Mouse (Mus musculus) T-helper 2 cell (primary cell): ENCODE measurements around the gene Ccdc36.

ENCODE experiments used
- in situ Hi-C: fragments of 300-600 bp; cut with MboI, MseI; formaldehyde crosslinking; loops from one replicate; pipeline ENCODE4 v1.15.1; 2025; ENCODE audit warnings: high pct_unique_total_duplicates

The Ccdc36 gene

GRCm38 (mm10) chr9:108445125-108445524, 16.8 kb upstream of the Ccdc36 start:
- in situ Hi-C loops = loop anchor here (5.0 kb wide), 1 partner anchor 42 kb away; no protein-coding TSS in a partner anchor

- in situ Hi-C loops = no loop called here
These were observed 13.1 kb upstream of the Ccdc36 start for GRCm38 (mm10) chr9:108441236-108441919.

GRCm38 (mm10) chr9:108440485-108440884, 12.2 kb upstream of the Ccdc36 start:
- in situ Hi-C loops = no loop called here

GRCm38 (mm10) chr9:108439176-108439575, 10.9 kb upstream of the Ccdc36 start:
- in situ Hi-C loops = no loop called here

- in situ Hi-C loops = no loop called here
These were observed 7.9 kb upstream of the Ccdc36 start, which contains the start of gene BC048562 for GRCm38 (mm10) chr9:108436182-108436581. Gene BC048562, plus strand, starts transcription at chr9:108436482.

GRCm38 (mm10) chr9:108431431-108432067, 3.3 kb upstream of the Ccdc36 start:
- in situ Hi-C loops = no loop called here

GRCm38 (mm10) chr9:108412221-108412620, 16.1 kb downstream of the Ccdc36 start:
- in situ Hi-C loops = loop anchor here (25.0 kb wide), 1 partner anchor 550 kb away; the partner anchor contains the start of gene Col7a1

- in situ Hi-C loops = loop anchor here (25.0 kb wide), 1 partner anchor 551 kb away; the partner anchor contains the start of gene Col7a1
These were observed 16.8 kb downstream of the Ccdc36 start for GRCm38 (mm10) chr9:108411381-108411942.

GRCm38 (mm10) chr9:108409535-108409934, 18.7 kb downstream of the Ccdc36 start:
- in situ Hi-C loops = loop anchor here (25.0 kb wide), 1 partner anchor 553 kb away; the partner anchor contains the start of gene Col7a1

- in situ Hi-C loops = loop anchor here (25.0 kb wide), 1 partner anchor 558 kb away; the partner anchor contains the start of gene Col7a1
These were observed 23.8 kb downstream of the Ccdc36 start for GRCm38 (mm10) chr9:108404451-108404850.

GRCm38 (mm10) chr9:108403081-108403480, 25.2 kb downstream of the Ccdc36 start:
- in situ Hi-C loops = loop anchor here (25.0 kb wide), 1 partner anchor 559 kb away; the partner anchor contains the start of gene Col7a1

GRCm38 (mm10) chr9:108401186-108401960, 26.9 kb downstream of the Ccdc36 start:
- in situ Hi-C loops = loop anchor here (25.0 kb wide), 1 partner anchor 561 kb away; the partner anchor contains the start of gene Col7a1

- in situ Hi-C loops = loop anchor here (25.0 kb wide), 1 partner anchor 1789 kb away; no protein-coding TSS in a partner anchor
These were observed 30.0 kb downstream of the Ccdc36 start for GRCm38 (mm10) chr9:108398324-108398723.

- in situ Hi-C loops = loop anchor here (25.0 kb wide), 1 partner anchor 1792 kb away; no protein-coding TSS in a partner anchor
These were observed 32.9 kb downstream of the Ccdc36 start for GRCm38 (mm10) chr9:108395427-108395826.

GRCm38 (mm10) chr9:108394191-108394590, 34.1 kb downstream of the Ccdc36 start:
- in situ Hi-C loops = loop anchor here (25.0 kb wide), 1 partner anchor 1793 kb away; no protein-coding TSS in a partner anchor

- in situ Hi-C loops = loop anchor here (25.0 kb wide), 1 partner anchor 1795 kb away; no protein-coding TSS in a partner anchor
These were observed 35.6 kb downstream of the Ccdc36 start, which contains the start of gene 1700102P08Rik for GRCm38 (mm10) chr9:108392676-108393075. Gene 1700102P08Rik, plus strand, starts transcription at chr9:108392805.

GRCm38 (mm10) chr9:108389220-108389619, 39.1 kb downstream of the Ccdc36 start:
- in situ Hi-C loops = loop anchor here (10.0 to 25.0 kb wide), 2 partner anchors 64 to 1798 kb away; no protein-coding TSS in a partner anchor

- in situ Hi-C loops = loop anchor here (10.0 to 25.0 kb wide), 2 partner anchors 64 to 1799 kb away; no protein-coding TSS in a partner anchor
These were observed 39.7 kb downstream of the Ccdc36 start for GRCm38 (mm10) chr9:108388601-108389000.

GRCm38 (mm10) chr9:108386816-108387215, 41.5 kb downstream of the Ccdc36 start:
- in situ Hi-C loops = loop anchor here (10.0 to 25.0 kb wide), 2 partner anchors 62 to 1800 kb away; no protein-coding TSS in a partner anchor

- in situ Hi-C loops = loop anchor here (10.0 to 25.0 kb wide), 2 partner anchors 60 to 1802 kb away; no protein-coding TSS in a partner anchor
These were observed 43.3 kb downstream of the Ccdc36 start for GRCm38 (mm10) chr9:108385006-108385405.
